Mouse (Mus musculus) embryonic facial prominence, embryonic 15.5 days (tissue): ENCODE data around the gene Tnfrsf1b. TPM values are rescaled to one million over a fixed set of nuclear protein-coding genes. Genes with fewer than 3 reads are reported as not detected.

Experiments used
- ATAC-seq: fragments of 200-750 bp; cut with Nextera tagmentation; 2 replicates; pipeline ENCODE4 v1.8.0; 2017; ENCODE audit warnings: low read depth, moderate TSS enrichment; ENCODE audit not compliant: insufficient number of reproducible peaks, low FRiP score, low TSS enrichment
- H3K27ac ChIP-seq: fragments of 300-500 bp; sonication (generic); replicated peaks from 2 replicates; pipeline ENCODE4 v1.5.1; 2015; ENCODE audit warnings: mild to moderate bottlenecking, inconsistent platforms
- H3K27me3 ChIP-seq: fragments of 300-500 bp; sonication (generic); 2 replicates; pipeline ENCODE4 v1.6.1; 2015; ENCODE audit warnings: inconsistent platforms
- H3K36me3 ChIP-seq: fragments of 300-500 bp; sonication (generic); 2 replicates; pipeline ENCODE4 v1.6.1; 2015; ENCODE audit warnings: mild to moderate bottlenecking, inconsistent platforms
- H3K4me1 ChIP-seq: fragments of 300-500 bp; sonication (generic); 2 replicates; pipeline ENCODE4 v1.6.1; 2015; ENCODE audit warnings: inconsistent platforms
- H3K4me2 ChIP-seq: fragments of 300-500 bp; sonication (generic); replicated peaks from 2 replicates; pipeline ENCODE4 v1.6.1; 2015; ENCODE audit warnings: mild to moderate bottlenecking, inconsistent platforms
- H3K4me3 ChIP-seq: fragments of 300-500 bp; sonication (generic); replicated peaks from 2 replicates; pipeline ENCODE4 v1.5.1; 2015; ENCODE audit warnings: mild to moderate bottlenecking, inconsistent platforms
- H3K9ac ChIP-seq: fragments of 300-500 bp; sonication (generic); 2 replicates; pipeline ENCODE4 v1.6.1; 2015; ENCODE audit warnings: inconsistent platforms
- H3K9me3 ChIP-seq: fragments of 300-500 bp; sonication (generic); replicated peaks from 2 replicates; pipeline ENCODE4 v1.6.1; 2016; ENCODE audit warnings: inconsistent platforms
- WGBS: fragments of 180-500 bp; shearing (Covaris S2); methylation state at CpG from one replicate; pipeline ENCODE4 v1.1.7; 2015; 5-methylcytosine and 5-hydroxymethylcytosine counted together
- polyA plus RNA-seq: library from polyadenylated mRNA; unstranded; fragments of >200 nt; fragmentation: Nextera tagmentation; extraction: Ambion mirVana; gene quantifications from 2 replicates; pipeline ENCODE4 v1.2.1, GENCODE M21; 2015

Tnfrsf1b gene
- 4.4 and 4.8 TPM in 2 replicates for polyA plus RNA-seq

GRCm38 (mm10) chr4:145246173-145247011 is at the start of gene Tnfrsf1b:
Gene Tnfrsf1b (minus strand): TSS chr4:145246870.
- Histone ChIP-seq H3K27me3 (peaks cover 34% of the 10 kb centered on the region), H3K4me1 (peaks cover 10% of the 10 kb centered on the region), H3K4me2 (peak within 1 kb of the TSS; percentile 65), H3K4me3 (peak within 1 kb of the TSS; percentile 40), H3K9ac (no peak within 1 kb of the TSS), H3K9me3 (no peaks in the 10 kb centered on the region), H3K27ac (no peak within 1 kb of the TSS), H3K36me3 (no peaks in the 10 kb centered on the region)
- under 1% methylated on average over 47 of the region's 47 CpGs for WGBS
- ATAC-seq, result peak; percentile 58; the same call in 1 of the 2 replicates

- H3K27ac ChIP-seq, result no peak overlapping the region
- H3K4me3 ChIP-seq, result no peak overlapping the region
- no peak overlapping the region for H3K9ac ChIP-seq
- H3K9me3 ChIP-seq, result no peaks in the 10 kb centered on the region
- 47% methylated on average over 5 of the region's 5 CpGs for WGBS
- H3K36me3 ChIP-seq, result no peaks in the 10 kb centered on the region
- H3K4me2 ChIP-seq, result no peak overlapping the region
- no peaks in the 10 kb centered on the region for H3K4me1 ChIP-seq
- no peaks in the 10 kb centered on the region for H3K27me3 ChIP-seq
- ATAC-seq, result no peak
Measured at GRCm38 (mm10) chr4:145295589-145296300, 49.1 kb upstream of the Tnfrsf1b start.

- Histone ChIP-seq H3K4me1 (no peaks in the 10 kb centered on the region), H3K9ac (no peak overlapping the region), H3K4me2 (no peak overlapping the region), H3K27ac (no peak overlapping the region), H3K27me3 (no peaks in the 10 kb centered on the region), H3K9me3 (no peaks in the 10 kb centered on the region), H3K4me3 (no peak overlapping the region), H3K36me3 (no peaks in the 10 kb centered on the region)
- no peak for ATAC-seq
- WGBS, result 84% methylated on average over 5 of the region's 5 CpGs
Measured at GRCm38 (mm10) chr4:145294588-145294987, 47.9 kb upstream of the Tnfrsf1b start.

GRCm38 (mm10) chr4:145286369-145287120 is 39.9 kb upstream of the Tnfrsf1b start:
- Histone ChIP-seq H3K4me2 (no peak overlapping the region), H3K27me3 (no peaks in the 10 kb centered on the region), H3K9me3 (no peaks in the 10 kb centered on the region), H3K4me1 (no peaks in the 10 kb centered on the region), H3K4me3 (no peak overlapping the region), H3K36me3 (no peaks in the 10 kb centered on the region), H3K9ac (no peak overlapping the region), H3K27ac (no peak overlapping the region)
- WGBS, result 42% methylated on average over 4 of the region's 4 CpGs
- ATAC-seq, result no peak

GRCm38 (mm10) chr4:145284675-145285074 is 38.0 kb upstream of the Tnfrsf1b start:
- whole genome bisulfite sequencing, result 94% methylated on average over 4 of the region's 4 CpGs
- H3K4me1 ChIP-seq, result no peaks in the 10 kb centered on the region
- H3K9ac ChIP-seq, result no peak overlapping the region
- H3K27me3 ChIP-seq, result no peaks in the 10 kb centered on the region
- no peak overlapping the region for H3K4me2 ChIP-seq
- no peaks in the 10 kb centered on the region for H3K9me3 ChIP-seq
- H3K27ac ChIP-seq, result no peak overlapping the region
- no peak for ATAC-seq
- no peaks in the 10 kb centered on the region for H3K36me3 ChIP-seq
- H3K4me3 ChIP-seq, result no peak overlapping the region

- Histone ChIP-seq H3K9me3 (no peaks in the 10 kb centered on the region), H3K27me3 (no peaks in the 10 kb centered on the region), H3K36me3 (no peaks in the 10 kb centered on the region), H3K4me3 (no peak overlapping the region), H3K4me1 (no peaks in the 10 kb centered on the region), H3K27ac (no peak overlapping the region), H3K4me2 (no peak overlapping the region), H3K9ac (no peak overlapping the region)
- WGBS, result 65% methylated on average over 6 of the region's 6 CpGs
- ATAC-seq, result no peak
Measured at GRCm38 (mm10) chr4:145283441-145283840, 36.8 kb upstream of the Tnfrsf1b start.

GRCm38 (mm10) chr4:145280966-145281365 is 34.3 kb upstream of the Tnfrsf1b start:
- no peaks in the 10 kb centered on the region for H3K36me3 ChIP-seq
- WGBS, result 82% methylated on average over 6 of the region's 6 CpGs

GRCm38 (mm10) chr4:145278724-145279370 is 32.2 kb upstream of the Tnfrsf1b start:
- 65% methylated on average over 3 of the region's 3 CpGs for WGBS
- H3K27ac ChIP-seq, result no peak overlapping the region
- no peaks in the 10 kb centered on the region for H3K27me3 ChIP-seq
- no peak overlapping the region for H3K4me3 ChIP-seq
- no peak overlapping the region for H3K4me2 ChIP-seq
- H3K9me3 ChIP-seq, result no peaks in the 10 kb centered on the region
- no peaks in the 10 kb centered on the region for H3K4me1 ChIP-seq
- ATAC-seq, result no peak
- H3K9ac ChIP-seq, result no peak overlapping the region
- H3K36me3 ChIP-seq, result no peaks in the 10 kb centered on the region

More at GRCm38 (mm10) chr4:145280966-145281365, 34.3 kb upstream of the Tnfrsf1b start:
- no peaks in the 10 kb centered on the region for H3K4me1 ChIP-seq
- H3K9me3 ChIP-seq, result no peaks in the 10 kb centered on the region
- no peak overlapping the region for H3K4me2 ChIP-seq
- no peak overlapping the region for H3K4me3 ChIP-seq
- H3K27ac ChIP-seq, result no peak overlapping the region
- no peaks in the 10 kb centered on the region for H3K27me3 ChIP-seq
- no peak overlapping the region for H3K9ac ChIP-seq
- no peak for ATAC-seq

GRCm38 (mm10) chr4:145278231-145278630 is 31.6 kb upstream of the Tnfrsf1b start:
- no peak overlapping the region for H3K4me3 ChIP-seq
- no peak for ATAC-seq
- H3K9me3 ChIP-seq, result no peaks in the 10 kb centered on the region
- 91% methylated on average over 2 of the region's 2 CpGs for WGBS
- H3K4me2 ChIP-seq, result no peak overlapping the region
- no peaks in the 10 kb centered on the region for H3K36me3 ChIP-seq
- H3K9ac ChIP-seq, result no peak overlapping the region
- H3K27ac ChIP-seq, result no peak overlapping the region
- H3K27me3 ChIP-seq, result no peaks in the 10 kb centered on the region
- H3K4me1 ChIP-seq, result no peaks in the 10 kb centered on the region

GRCm38 (mm10) chr4:145276368-145277249 is 29.9 kb upstream of the Tnfrsf1b start:
- Histone ChIP-seq H3K36me3 (no peaks in the 10 kb centered on the region), H3K4me1 (no peaks in the 10 kb centered on the region), H3K9me3 (no peaks in the 10 kb centered on the region), H3K4me3 (no peak overlapping the region), H3K27me3 (no peaks in the 10 kb centered on the region), H3K9ac (no peak overlapping the region), H3K27ac (no peak overlapping the region), H3K4me2 (no peak overlapping the region)
- WGBS, result 77% methylated on average over 6 of the region's 6 CpGs
- ATAC-seq, result no peak
